Mouse (Mus musculus) E14TG2a.4 (cell line): ENCODE measurements around the gene Ankrd23.
A peak's percentile ranks its signal among the peaks of the same experiment; 100 is the strongest.

Experiments
- H3K27me3 ChIP-seq: 2 replicates; pipeline ENCODE4 v1.6.1; 2014; ENCODE audit warnings: low read length, control low read depth; ENCODE audit not compliant: insufficient read depth
- H3K36me3 ChIP-seq: 2 replicates; pipeline ENCODE4 v1.6.1; 2014; ENCODE audit warnings: low read length, control low read depth; ENCODE audit not compliant: insufficient read depth
- H3K4me1 ChIP-seq: replicated peaks from 2 replicates; pipeline ENCODE4 v1.6.1; 2014; ENCODE audit warnings: low read depth, low read length, control low read depth
- H3K4me3 ChIP-seq: replicated peaks from 2 replicates; pipeline ENCODE4 v1.5.1; 2014; ENCODE audit warnings: mild to moderate bottlenecking, low read length
- H3K9me3 ChIP-seq: 2 replicates; pipeline ENCODE4 v1.6.1; 2014; ENCODE audit warnings: low read length, control low read depth
- CTCF ChIP-seq: conservative IDR thresholded peaks from 2 replicates; pipeline ENCODE4 v1.5.1; 2014; ENCODE audit warnings: low read length
- NANOG ChIP-seq: IDR thresholded peaks from 2 replicates; pipeline ENCODE4 v1.6.1; 2014; ENCODE audit warnings: borderline replicate concordance, low read length, mixed read lengths
- POU5F1 ChIP-seq: IDR thresholded peaks from 2 replicates; pipeline ENCODE4 v1.6.1; 2014; ENCODE audit warnings: low read length, borderline replicate concordance

Gene Ankrd23

GRCm38 (mm10) chr1:36559256-36559655 is 22.6 kb upstream of the Ankrd23 start:
- peaks cover 90% of the 10 kb centered on the region for H3K27me3 ChIP-seq
- no peak overlapping the region for H3K4me3 ChIP-seq
- no peak for TF ChIP-seq CTCF
- TF ChIP-seq POU5F1 = no peak
- no peak for TF ChIP-seq NANOG
- 0 out of 2 replicates have a peak, but pooled peaks cover 5% of the 10 kb centered on the region for H3K36me3 ChIP-seq
- H3K4me1 ChIP-seq = peaks cover 69% of the 10 kb centered on the region
- no peaks in the 10 kb centered on the region for H3K9me3 ChIP-seq

- Histone ChIP-seq H3K27me3 (peaks cover 90% of the 10 kb centered on the region), H3K4me1 (peaks cover 74% of the 10 kb centered on the region), H3K9me3 (no peaks in the 10 kb centered on the region), H3K36me3 (0 out of 2 replicates have a peak, but pooled peaks cover 5% of the 10 kb centered on the region), H3K4me3 (peak within 1 kb of the TSS; percentile 93)
- TF ChIP-seq POU5F1 (no peak), NANOG (no peak), CTCF (no peak)
Observed at GRCm38 (mm10) chr1:36558031-36558993, 21.6 kb upstream of the Ankrd23 start, which contains the start of gene Sema4c. Gene Sema4c, minus strand, starts transcription at chr1:36558349.

DNA sequence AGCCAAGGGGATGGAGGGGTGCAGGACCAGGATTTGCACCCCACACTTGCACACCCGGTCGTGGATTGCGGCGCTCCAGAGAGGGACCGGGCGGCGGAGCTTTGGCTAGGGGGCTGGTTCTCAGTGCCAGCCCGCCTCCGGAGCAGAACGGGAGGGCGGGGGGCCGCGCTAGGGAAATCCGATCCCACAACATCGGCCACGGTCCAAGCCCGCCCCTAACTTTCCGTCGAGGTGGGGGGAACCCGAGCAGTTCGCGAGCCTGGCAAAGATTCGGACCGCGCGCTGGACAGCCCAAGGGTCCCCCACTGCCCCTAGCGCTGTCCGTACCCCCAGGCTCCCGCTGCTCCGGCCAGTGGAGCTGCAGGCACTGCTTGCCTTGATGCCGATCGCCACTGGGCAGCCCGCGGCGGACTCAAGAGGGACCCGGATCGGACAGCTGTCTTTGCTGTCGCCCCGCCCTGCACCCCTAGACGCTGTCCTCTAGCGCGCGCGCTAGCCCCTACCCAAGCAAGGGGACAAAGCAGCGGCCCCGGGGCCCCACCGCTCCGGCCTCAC is 20.9 kb upstream of the Ankrd23 start:
- Histone ChIP-seq H3K36me3 (0 out of 2 replicates have a peak, but pooled peaks cover 10% of the 10 kb centered on the region), H3K4me1 (peaks cover 76% of the 10 kb centered on the region), H3K4me3 (peak overlapping the region; percentile 93), H3K27me3 (peaks cover 93% of the 10 kb centered on the region), H3K9me3 (no peaks in the 10 kb centered on the region)
- TF ChIP-seq NANOG = no peak
- TF ChIP-seq POU5F1 = no peak

DNA sequence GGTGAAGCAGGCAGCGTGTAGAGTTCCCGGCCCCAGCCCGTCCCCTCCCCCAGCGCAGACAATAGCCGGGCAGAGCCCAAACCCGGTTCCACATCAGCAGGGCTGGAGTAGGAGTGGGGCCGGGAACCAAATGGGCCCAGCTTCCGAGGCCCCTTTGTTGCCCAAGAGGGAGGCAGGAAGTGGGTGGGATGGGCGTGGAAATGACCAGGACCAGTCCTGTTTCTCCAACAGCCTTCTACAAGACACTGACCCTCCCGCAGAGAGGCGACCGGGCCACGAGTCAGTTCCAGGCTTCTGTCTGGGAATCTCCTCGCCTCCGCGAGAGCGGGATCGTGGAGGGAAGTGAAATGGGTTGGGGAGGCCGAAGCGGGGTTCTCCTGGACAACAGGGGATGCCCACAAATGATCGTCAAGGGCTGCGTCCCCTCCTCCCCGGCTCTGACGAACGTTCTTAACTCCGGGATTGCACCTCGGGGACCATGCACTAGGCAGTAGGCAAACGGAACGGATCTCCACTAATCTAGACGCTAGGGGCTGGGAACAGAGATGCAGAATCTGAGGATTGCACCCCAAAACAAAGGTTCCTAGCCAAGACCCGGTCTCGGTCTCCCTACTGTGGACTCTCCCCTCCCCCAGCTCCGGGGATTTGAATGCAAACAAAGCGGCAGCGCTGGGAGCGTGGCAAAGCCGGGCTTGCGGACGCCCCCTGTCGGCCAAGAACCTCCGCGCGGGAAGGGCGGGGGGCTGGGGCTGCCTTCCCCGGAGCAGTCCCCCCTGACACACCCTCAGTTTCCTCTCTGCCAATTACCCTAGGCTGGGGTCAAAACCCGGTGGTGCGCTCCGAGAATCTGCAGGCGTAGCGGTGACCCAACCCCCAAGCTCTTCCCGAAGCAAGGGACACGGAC is 20.1 kb upstream of the Ankrd23 start:
- Histone ChIP-seq H3K4me1 (peaks cover 76% of the 10 kb centered on the region), H3K36me3 (peaks cover 10% of the 10 kb centered on the region; the same call in 1 of the 2 replicates), H3K9me3 (no peaks in the 10 kb centered on the region), H3K27me3 (peaks cover 93% of the 10 kb centered on the region), H3K4me3 (peak overlapping the region; percentile 93)
- TF ChIP-seq NANOG = no peak
- TF ChIP-seq POU5F1 = no peak
- peak; percentile 29 for TF ChIP-seq CTCF

- H3K4me3 ChIP-seq = peak overlapping the region; percentile 93
- TF ChIP-seq POU5F1 (no peak), CTCF (no peak), NANOG (no peak)
- peaks cover 14% of the 10 kb centered on the region for H3K36me3 ChIP-seq
- peaks cover 93% of the 10 kb centered on the region for H3K27me3 ChIP-seq
- no peaks in the 10 kb centered on the region for H3K9me3 ChIP-seq
- H3K4me1 ChIP-seq = peaks cover 71% of the 10 kb centered on the region
Observed at GRCm38 (mm10) chr1:36555798-36556395, 19.2 kb upstream of the Ankrd23 start.

GRCm38 (mm10) chr1:36554633-36555399 is 18.1 kb upstream of the Ankrd23 start:
- Histone ChIP-seq H3K9me3 (no peaks in the 10 kb centered on the region), H3K4me3 (0 out of 2 replicates have a peak overlapping the region, but pooled peaks have one; percentile 8), H3K36me3 (peaks cover 19% of the 10 kb centered on the region)

DNA sequence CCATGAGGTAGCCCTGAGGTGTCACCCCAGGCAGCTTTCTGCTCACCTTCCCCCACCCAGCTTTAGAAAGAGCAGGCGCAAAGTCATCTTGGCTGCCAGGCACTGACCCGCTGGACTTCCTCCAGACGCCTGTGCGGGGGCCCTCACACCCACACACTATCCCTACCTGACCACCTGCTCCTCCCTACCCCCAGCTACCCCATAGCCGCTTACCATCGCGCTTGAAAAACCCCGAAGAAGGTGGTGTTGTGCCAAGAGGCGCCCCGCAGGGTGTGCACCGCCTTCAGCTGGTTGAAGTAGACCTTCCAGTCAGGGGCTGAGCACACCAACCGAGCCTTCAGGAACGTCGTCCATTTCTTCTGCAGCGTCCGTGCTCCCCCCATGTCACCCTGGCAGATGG is 15.8 kb upstream of the Ankrd23 start:
- Histone ChIP-seq H3K27me3 (peaks cover 70% of the 10 kb centered on the region), H3K4me3 (peak overlapping the region; percentile 45; the same call in 1 of the 2 replicates), H3K36me3 (peaks cover 25% of the 10 kb centered on the region), H3K4me1 (peaks cover 76% of the 10 kb centered on the region), H3K9me3 (no peaks in the 10 kb centered on the region)
- no peak for TF ChIP-seq NANOG
- no peak for TF ChIP-seq CTCF
- TF ChIP-seq POU5F1 = no peak

More at GRCm38 (mm10) chr1:36554633-36555399, 18.1 kb upstream of the Ankrd23 start:
- no peak for TF ChIP-seq NANOG
- TF ChIP-seq CTCF = no peak
- no peak for TF ChIP-seq POU5F1
- Histone ChIP-seq H3K4me1 (peaks cover 69% of the 10 kb centered on the region), H3K27me3 (peaks cover 91% of the 10 kb centered on the region)
